Mouse (Mus musculus): ENCODE results near the gene Cspg4. TPM values are rescaled to one million over a fixed set of nuclear protein-coding genes. Genes with fewer than 3 reads are reported as not detected.

Gene Cspg4
- polyA plus RNA-seq, 1 experiment from 2014 or later = 9.0 TPM

GRCm38 (mm10) chr9:56915695-56916410 lies 51.0 kb downstream of the Cspg4 start:
- Histone ChIP-seq H3K27ac (replicated peaks) (no peak overlapping the region), H3K4me3 (ENCODE audit: low read depth, low read length) (no peak overlapping the region), H3K4me2 (replicated peaks; ENCODE audit: low read depth) (no peak overlapping the region), H3K9me3 (ENCODE audit: control insufficient read depth, low read length) (no peaks in the 10 kb centered on the region), H3K9ac (ENCODE audit: low read length) (no peak overlapping the region), H3K4me1 (replicated peaks; ENCODE audit: control insufficient read depth, insufficient read depth) (0 out of 2 replicates have a peak, but pooled peaks cover 3% of the 10 kb centered on the region), H3K36me3 (ENCODE audit: control insufficient read depth, insufficient read depth, low read length) (peaks cover 5% of the 10 kb centered on the region), H3K27me3 (ENCODE audit: control insufficient read depth, insufficient read depth, low read length) (no peaks in the 10 kb centered on the region)
- no peak for TF ChIP-seq CTCF (IDR thresholded peaks at IDR 0.05; ENCODE audit: low read depth)
- TF ChIP-seq EP300 (optimal IDR thresholded peaks at IDR 0.05) = no peak
- ATAC-seq (ENCODE audit: low FRiP score, low TSS enrichment) = no peak
- 62% methylated on average over 5 of the region's 5 CpGs for WGBS
- no peak for DNase-seq (ENCODE audit: low spot score)

DNA sequence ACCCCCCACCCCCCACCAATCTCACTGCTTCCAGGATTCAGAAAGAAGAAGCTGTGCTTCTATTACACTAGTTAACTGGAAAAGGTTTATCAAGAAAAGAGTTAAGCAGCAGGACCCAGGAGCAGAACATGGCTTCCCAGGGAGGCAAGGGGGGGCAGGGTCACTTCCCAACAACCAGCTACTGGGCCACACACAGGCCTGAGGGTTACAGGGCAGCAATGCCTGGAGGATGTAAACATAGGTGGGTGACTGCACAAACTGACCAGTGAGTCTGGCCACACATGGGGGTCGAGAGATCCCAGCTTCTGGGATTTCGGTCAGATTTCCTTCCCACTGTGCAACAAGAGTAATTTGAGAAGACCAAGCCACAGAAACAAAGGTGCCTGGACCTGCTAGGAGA lies 52.3 kb downstream of the Cspg4 start:
- WGBS = 90% methylated on average over 2 of the region's 2 CpGs
- TF ChIP-seq CTCF (IDR thresholded peaks at IDR 0.05; ENCODE audit: low read depth) = no peak
- TF ChIP-seq EP300 (optimal IDR thresholded peaks at IDR 0.05) = no peak
- Histone ChIP-seq H3K4me3 (ENCODE audit: low read depth, low read length) (no peak overlapping the region), H3K4me1 (replicated peaks; ENCODE audit: control insufficient read depth, insufficient read depth) (0 out of 2 replicates have a peak, but pooled peaks cover 3% of the 10 kb centered on the region), H3K4me2 (replicated peaks; ENCODE audit: low read depth) (no peak overlapping the region), H3K9ac (ENCODE audit: low read length) (no peak overlapping the region), H3K27ac (replicated peaks) (no peak overlapping the region), H3K36me3 (ENCODE audit: control insufficient read depth, insufficient read depth, low read length) (peaks cover 5% of the 10 kb centered on the region), H3K9me3 (ENCODE audit: control insufficient read depth, low read length) (no peaks in the 10 kb centered on the region), H3K27me3 (ENCODE audit: control insufficient read depth, insufficient read depth, low read length) (no peaks in the 10 kb centered on the region)
- ATAC-seq (ENCODE audit: low FRiP score, low TSS enrichment) = no peak
- no peak for DNase-seq (ENCODE audit: low spot score)

DNA sequence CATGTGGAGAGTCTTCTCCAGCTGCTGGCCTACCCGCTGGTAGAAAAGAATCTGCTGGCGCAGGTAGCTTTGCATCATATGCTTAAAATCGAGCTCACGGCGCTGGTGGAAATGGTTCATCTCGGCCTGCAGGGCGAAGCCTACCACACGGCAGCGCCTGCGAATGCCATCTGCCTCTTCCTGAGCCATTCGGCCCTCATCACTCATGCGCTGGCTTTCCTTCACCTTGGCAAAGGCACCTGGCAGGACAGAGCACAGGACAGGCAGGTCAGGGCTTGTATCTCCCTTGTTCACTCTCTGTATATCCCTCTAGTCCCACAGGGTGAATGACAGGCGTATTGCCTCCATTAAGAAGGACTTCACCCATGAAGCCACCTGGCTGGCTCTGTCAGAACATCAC lies 53.6 kb downstream of the Cspg4 start:
- ATAC-seq (ENCODE audit: low FRiP score, low TSS enrichment) (no peak), DNase-seq (ENCODE audit: low spot score) (no peak)
- Histone ChIP-seq H3K36me3 (ENCODE audit: control insufficient read depth, insufficient read depth, low read length) (peaks cover 5% of the 10 kb centered on the region), H3K27ac (replicated peaks) (peak overlapping the region; percentile 35; the same call in 1 of the 2 replicates), H3K9me3 (ENCODE audit: control insufficient read depth, low read length) (no peaks in the 10 kb centered on the region), H3K9ac (ENCODE audit: low read length) (no peak overlapping the region), H3K27me3 (ENCODE audit: control insufficient read depth, insufficient read depth, low read length) (no peaks in the 10 kb centered on the region), H3K4me3 (ENCODE audit: low read depth, low read length) (no peak overlapping the region), H3K4me1 (replicated peaks; ENCODE audit: control insufficient read depth, insufficient read depth) (peaks cover 10% of the 10 kb centered on the region), H3K4me2 (replicated peaks; ENCODE audit: low read depth) (no peak overlapping the region)
- WGBS = 76% methylated on average over 13 of the region's 13 CpGs
- TF ChIP-seq CTCF (IDR thresholded peaks at IDR 0.05; ENCODE audit: low read depth) (no peak), EP300 (optimal IDR thresholded peaks at IDR 0.05) (no peak)

- Histone ChIP-seq H3K9ac (ENCODE audit: low read length) (no peak overlapping the region), H3K9me3 (ENCODE audit: control insufficient read depth, low read length) (no peaks in the 10 kb centered on the region), H3K36me3 (ENCODE audit: control insufficient read depth, insufficient read depth, low read length) (peaks cover 5% of the 10 kb centered on the region), H3K4me3 (ENCODE audit: low read depth, low read length) (no peak overlapping the region), H3K4me1 (replicated peaks; ENCODE audit: control insufficient read depth, insufficient read depth) (peaks cover 27% of the 10 kb centered on the region), H3K4me2 (replicated peaks; ENCODE audit: low read depth) (peak overlapping the region; percentile 89; the same call in 1 of the 2 replicates), H3K27ac (replicated peaks) (peak overlapping the region; percentile 86; the same call in 1 of the 2 replicates), H3K27me3 (ENCODE audit: control insufficient read depth, insufficient read depth, low read length) (no peaks in the 10 kb centered on the region)
- WGBS = 90% methylated on average over 4 of the region's 4 CpGs
- ATAC-seq (ENCODE audit: low FRiP score, low TSS enrichment) (no peak), DNase-seq (ENCODE audit: low spot score) (no peak)
- no peak for TF ChIP-seq EP300 (optimal IDR thresholded peaks at IDR 0.05)
- TF ChIP-seq CTCF (IDR thresholded peaks at IDR 0.05; ENCODE audit: low read depth) = no peak
Measured at GRCm38 (mm10) chr9:56922746-56923145, 57.9 kb downstream of the Cspg4 start.

- peak; percentile 6; the same call in 1 of the 2 replicates for ATAC-seq (ENCODE audit: low FRiP score, low TSS enrichment)
- Histone ChIP-seq H3K36me3 (ENCODE audit: control insufficient read depth, insufficient read depth, low read length) (no peaks in the 10 kb centered on the region), H3K4me1 (replicated peaks; ENCODE audit: control insufficient read depth, insufficient read depth) (peaks cover 27% of the 10 kb centered on the region), H3K9ac (ENCODE audit: low read length) (peak overlapping the region; percentile 65), H3K27ac (replicated peaks) (peak overlapping the region; percentile 86), H3K9me3 (ENCODE audit: control insufficient read depth, low read length) (no peaks in the 10 kb centered on the region), H3K4me2 (replicated peaks; ENCODE audit: low read depth) (peak overlapping the region; percentile 89), H3K4me3 (ENCODE audit: low read depth, low read length) (peak overlapping the region; percentile 37), H3K27me3 (ENCODE audit: control insufficient read depth, insufficient read depth, low read length) (no peaks in the 10 kb centered on the region)
- 32% methylated on average over 8 of the region's 8 CpGs for WGBS
- TF ChIP-seq CTCF (IDR thresholded peaks at IDR 0.05; ENCODE audit: low read depth) (no peak), EP300 (optimal IDR thresholded peaks at IDR 0.05) (no peak)
- DNase-seq (ENCODE audit: low spot score) = peak; percentile 63
Measured at GRCm38 (mm10) chr9:56923841-56924650, 59.2 kb downstream of the Cspg4 start.
